Mouse (Mus musculus) adrenal gland, adult 8-10 months (tissue): Measurements from ENCODE around the gene Vti1a. TPM values are rescaled to one million over a fixed set of nuclear protein-coding genes. Genes with fewer than 3 reads are reported as not detected.

Experiments used
- DNase-seq: peaks from one replicate; pipeline ENCODE4 v3.0.0; 2022
- total RNA-seq, 4 experiments: library from RNA; stranded (reverse); gene quantifications; 2 replicates each; pipeline ENCODE4 v1.2.4; 2022

The Vti1a gene
- 10 to 100 TPM; 38.6 to 56.3 (median 41.6) TPM for total RNA-seq

- peak; percentile 75 for DNase-seq
Measured at GRCm38 (mm10) chr19:55316109-55316714, at the start of gene Vti1a. Vti1a (plus strand) TSS chr19:55316295.

GRCm38 (mm10) chr19:55266786-55267185, 49.3 kb upstream of the Vti1a start:
- no peak for DNase-seq

GRCm38 (mm10) chr19:55268150-55268549, 47.9 kb upstream of the Vti1a start:
- no peak for DNase-seq

GRCm38 (mm10) chr19:55269051-55269450, 47.0 kb upstream of the Vti1a start:
- no peak for DNase-seq

- DNase-seq: no peak
Measured at GRCm38 (mm10) chr19:55271448-55271847, 44.6 kb upstream of the Vti1a start.

- no peak for DNase-seq
Measured at GRCm38 (mm10) chr19:55273340-55273739, 42.8 kb upstream of the Vti1a start.

GRCm38 (mm10) chr19:55276100-55276499, 40.0 kb upstream of the Vti1a start:
- DNase-seq: no peak

- no peak for DNase-seq
Measured at GRCm38 (mm10) chr19:55276770-55277169, 39.3 kb upstream of the Vti1a start.

- no peak for DNase-seq
Measured at GRCm38 (mm10) chr19:55284093-55284492, 32.0 kb upstream of the Vti1a start.

- no peak for DNase-seq
Measured at GRCm38 (mm10) chr19:55286034-55286433, 30.1 kb upstream of the Vti1a start.

- DNase-seq: no peak
Measured at GRCm38 (mm10) chr19:55288974-55289373, 27.1 kb upstream of the Vti1a start.

- DNase-seq: no peak
Measured at GRCm38 (mm10) chr19:55290621-55291270, 25.3 kb upstream of the Vti1a start.

- no peak for DNase-seq
Measured at GRCm38 (mm10) chr19:55292210-55292850, 23.8 kb upstream of the Vti1a start.

GRCm38 (mm10) chr19:55293175-55293574, 22.9 kb upstream of the Vti1a start:
- DNase-seq: no peak

GRCm38 (mm10) chr19:55295075-55295474, 21.0 kb upstream of the Vti1a start:
- DNase-seq: no peak

- DNase-seq: no peak
Measured at GRCm38 (mm10) chr19:55295556-55295955, 20.5 kb upstream of the Vti1a start.

- peak; percentile 37 for DNase-seq
Measured at GRCm38 (mm10) chr19:55296301-55296700, 19.8 kb upstream of the Vti1a start.

- DNase-seq: no peak
Measured at GRCm38 (mm10) chr19:55297489-55297888, 18.6 kb upstream of the Vti1a start.

GRCm38 (mm10) chr19:55297961-55298360, 18.1 kb upstream of the Vti1a start:
- DNase-seq: no peak

- no peak for DNase-seq
Measured at GRCm38 (mm10) chr19:55299378-55299777, 16.7 kb upstream of the Vti1a start.

- DNase-seq: no peak
Measured at GRCm38 (mm10) chr19:55300525-55300924, 15.6 kb upstream of the Vti1a start.

GRCm38 (mm10) chr19:55305024-55305423, 11.1 kb upstream of the Vti1a start:
- DNase-seq: no peak

GRCm38 (mm10) chr19:55311874-55312273, 4.2 kb upstream of the Vti1a start:
- DNase-seq: no peak

GRCm38 (mm10) chr19:55313649-55314048, 2.4 kb upstream of the Vti1a start:
- DNase-seq: no peak
